ENCODE assay signal across 8 mouse cellular contexts in genomic region chr4:43558631-43559356, GRCm38 (mm10). TPM values are rescaled to one million over a fixed set of nuclear protein-coding genes. Genes with fewer than 3 reads are reported as not detected.
DNase-seq lines count a peak whose midpoint lies in the region; ATAC-seq and TF ChIP-seq lines count a peak whose summit lies in the region.

No protein-coding gene starts in this region.

- 0 out of 2 replicates have a peak overlapping the region, but pooled peaks have one; percentile 1 for H3K4me3 ChIP-seq in left cerebral cortex, adult 2 months
- peak overlapping the region; percentile 24 for H3K4me3 ChIP-seq in intestine, embryonic 15.5 days (replicated peaks)
- peak overlapping the region; percentile 75 for H3K4me3 ChIP-seq in liver, postnatal 0 days (ENCODE audit: low read depth, low read length)
- no peak overlapping the region for H3K4me3 ChIP-seq in neural tube, embryonic 14.5 days (ENCODE audit: low read depth, low read length)

- H3K36me3 ChIP-seq in intestine, embryonic 15.5 days: peaks cover 31% of the 10 kb centered on the region
- peaks cover 42% of the 10 kb centered on the region for H3K36me3 ChIP-seq in liver, postnatal 0 days (replicated peaks; ENCODE audit: insufficient read depth, low read length)
- H3K36me3 ChIP-seq in neural tube, embryonic 14.5 days (ENCODE audit: control insufficient read depth, insufficient read depth, low read length): peaks cover 22% of the 10 kb centered on the region

- peak overlapping the region; percentile 76 for H3K4me2 ChIP-seq in intestine, embryonic 15.5 days (replicated peaks)
- peak overlapping the region; percentile 95 for H3K4me2 ChIP-seq in liver, postnatal 0 days (ENCODE audit: low read depth, low read length)
- H3K4me2 ChIP-seq in neural tube, embryonic 14.5 days (ENCODE audit: low read depth, low read length): peak overlapping the region; percentile 29

- TF ChIP-seq CTCF in left cerebral cortex, adult 2 months (IDR thresholded peaks at IDR 0.05): no peak
- TF ChIP-seq CTCF in liver, postnatal 0 days (IDR thresholded peaks at IDR 0.05; ENCODE audit: low read depth): no peak

- no peak for DNase-seq in left cerebral cortex, adult 2 months (ENCODE audit: extremely low spot score in 1 of 2, low spot score in 2 of 2)
- no peak for DNase-seq in left cerebral cortex, adult 8-10 months (ENCODE audit: low spot score in 2 of 2)
- peak; percentile 53 for DNase-seq in brain, adult 2 months (ENCODE audit: low read depth, low spot score)
- DNase-seq in liver, postnatal 0 days: peak; percentile 77
- DNase-seq in cerebellum, adult 11-12 months: no peak

- intact Hi-C loops in left cerebral cortex, adult 2 months (cut with DNase I): no loop called here

- no peak for TF ChIP-seq EP300 in liver, postnatal 0 days (IDR thresholded peaks at IDR 0.05; ENCODE audit: low read depth)

- 16% methylated on average over 13 of the region's 13 CpGs for WGBS in intestine, embryonic 15.5 days
- WGBS in liver, postnatal 0 days (ENCODE audit: insufficient replicate concordance): 8% methylated on average over 13 of the region's 13 CpGs
- WGBS in neural tube, embryonic 14.5 days: 24% methylated on average over 13 of the region's 13 CpGs

- no peaks in the 10 kb centered on the region for H3K27me3 ChIP-seq in intestine, embryonic 15.5 days (replicated peaks)
- H3K27me3 ChIP-seq in liver, postnatal 0 days (ENCODE audit: insufficient read depth, low read length): no peaks in the 10 kb centered on the region
- no peaks in the 10 kb centered on the region for H3K27me3 ChIP-seq in neural tube, embryonic 14.5 days (ENCODE audit: control insufficient read depth, insufficient read depth, low read length)

- H3K27ac ChIP-seq in left cerebral cortex, adult 2 months: peak overlapping the region; percentile 40
- peak overlapping the region; percentile 90 for H3K27ac ChIP-seq in intestine, embryonic 15.5 days
- peak overlapping the region; percentile 75 for H3K27ac ChIP-seq in liver, postnatal 0 days (ENCODE audit: low read depth)
- no peak overlapping the region for H3K27ac ChIP-seq in neural tube, embryonic 14.5 days (ENCODE audit: low read depth, low read length)

- peaks cover 47% of the 10 kb centered on the region for H3K4me1 ChIP-seq in intestine, embryonic 15.5 days (replicated peaks)
- peaks cover 44% of the 10 kb centered on the region for H3K4me1 ChIP-seq in liver, postnatal 0 days (ENCODE audit: insufficient read depth)
- H3K4me1 ChIP-seq in neural tube, embryonic 14.5 days (ENCODE audit: control insufficient read depth, insufficient read depth, low read length): peaks cover 28% of the 10 kb centered on the region

- peak; percentile 15 for ATAC-seq in granulocyte monocyte progenitor cell, adult 5-6 weeks (replicated peaks; ENCODE audit: poor library complexity, severe bottlenecking)
- ATAC-seq in intestine, embryonic 15.5 days: peak; percentile 15; the same call in 1 of the 2 replicates
- no peak for ATAC-seq in liver, postnatal 0 days
- no peak for ATAC-seq in neural tube, embryonic 14.5 days (ENCODE audit: low read depth)

- peak overlapping the region; percentile 41 for H3K9ac ChIP-seq in intestine, embryonic 15.5 days
- peak overlapping the region; percentile 89 for H3K9ac ChIP-seq in liver, postnatal 0 days (replicated peaks)
- no peak overlapping the region for H3K9ac ChIP-seq in neural tube, embryonic 14.5 days (replicated peaks; ENCODE audit: low read depth, low read length)

- no peaks in the 10 kb centered on the region for H3K9me3 ChIP-seq in intestine, embryonic 15.5 days
- H3K9me3 ChIP-seq in liver, postnatal 0 days (ENCODE audit: low read length): no peaks in the 10 kb centered on the region
- no peaks in the 10 kb centered on the region for H3K9me3 ChIP-seq in neural tube, embryonic 14.5 days (ENCODE audit: control insufficient read depth, low read length)

RNA-seq across cellular contexts. Expression of gene Creb3, which starts 3.3 kb away (rescaled TPM):
- 10 to 100 TPM; 74.6 to 77.9 TPM for total RNA-seq in left cerebral cortex, adult 2 months (2021)
- 10 to 100 TPM; 68.2 to 77.9 (median 73.6) TPM for total RNA-seq in left cerebral cortex, adult 8-10 months (2022)
- total RNA-seq in granulocyte monocyte progenitor cell, adult 5-6 weeks (2014; fragmentation: Nextera tagmentation): 10.5 and 13.4 TPM in 2 replicates
- 24.9 and 25.7 TPM in 2 replicates for total RNA-seq in granulocyte monocyte progenitor cell, adult 5-6 weeks (2017)
- polyA plus RNA-seq in intestine, embryonic 15.5 days (2015; fragmentation: Nextera tagmentation; extraction: Ambion mirVana): 62.7 and 69.5 TPM in 2 replicates
- 36.2 and 41.2 TPM in 2 replicates for polyA plus RNA-seq in liver, postnatal 0 days (2015; fragmentation: Nextera tagmentation; extraction: Ambion mirVana)
- 86.2 and 92.8 TPM in 2 replicates for polyA plus RNA-seq in neural tube, embryonic 14.5 days (2014; fragmentation: Nextera tagmentation; extraction: Ambion mirVana)

RNA-seq across cellular contexts. Expression of gene Tln1, which starts 3.7 kb away (rescaled TPM):
- total RNA-seq in left cerebral cortex, adult 2 months (2021): 10 to 100 TPM; 50.7 to 52.2 TPM
- 10 to 100 TPM; 38.8 to 55.7 (median 46.1) TPM for total RNA-seq in left cerebral cortex, adult 8-10 months (2022)
- 167 and 198 TPM in 2 replicates for total RNA-seq in granulocyte monocyte progenitor cell, adult 5-6 weeks (2014; fragmentation: Nextera tagmentation)
- 251 and 299 TPM in 2 replicates for total RNA-seq in granulocyte monocyte progenitor cell, adult 5-6 weeks (2017)
- 61.4 and 61.9 TPM in 2 replicates for polyA plus RNA-seq in intestine, embryonic 15.5 days (2015; fragmentation: Nextera tagmentation; extraction: Ambion mirVana)
- 30.0 and 34.2 TPM in 2 replicates for polyA plus RNA-seq in liver, postnatal 0 days (2015; fragmentation: Nextera tagmentation; extraction: Ambion mirVana)
- polyA plus RNA-seq in neural tube, embryonic 14.5 days (2014; fragmentation: Nextera tagmentation; extraction: Ambion mirVana): 48.8 and 57.8 TPM in 2 replicates

RNA-seq across cellular contexts. Expression of gene Rgp1, which starts 19.7 kb away (rescaled TPM):
- total RNA-seq in left cerebral cortex, adult 2 months (2021): 10 to 100 TPM; 49.6 to 55.4 TPM
- total RNA-seq in left cerebral cortex, adult 8-10 months (2022): 10 to 100 TPM; 47.0 to 60.5 (median 49.8) TPM
- total RNA-seq in granulocyte monocyte progenitor cell, adult 5-6 weeks (2014; fragmentation: Nextera tagmentation): 28.1 and 30.8 TPM in 2 replicates
- total RNA-seq in granulocyte monocyte progenitor cell, adult 5-6 weeks (2017): 9.9 and 10.9 TPM in 2 replicates
- polyA plus RNA-seq in intestine, embryonic 15.5 days (2015; fragmentation: Nextera tagmentation; extraction: Ambion mirVana): 20.9 and 23.3 TPM in 2 replicates
- polyA plus RNA-seq in liver, postnatal 0 days (2015; fragmentation: Nextera tagmentation; extraction: Ambion mirVana): 6.3 and 7.3 TPM in 2 replicates
- polyA plus RNA-seq in neural tube, embryonic 14.5 days (2014; fragmentation: Nextera tagmentation; extraction: Ambion mirVana): 24.1 and 28.2 TPM in 2 replicates

RNA-seq across cellular contexts. Expression of gene Gba2, which starts 19.9 kb away (rescaled TPM):
- 10 to 100 TPM; 69.2 to 70.6 TPM for total RNA-seq in left cerebral cortex, adult 2 months (2021)
- total RNA-seq in left cerebral cortex, adult 8-10 months (2022): 10 to 100 TPM; 62.1 to 69.7 (median 65.6) TPM
- 10.6 and 19.0 TPM in 2 replicates for total RNA-seq in granulocyte monocyte progenitor cell, adult 5-6 weeks (2014; fragmentation: Nextera tagmentation)
- total RNA-seq in granulocyte monocyte progenitor cell, adult 5-6 weeks (2017): 7.8 and 8.4 TPM in 2 replicates
- polyA plus RNA-seq in intestine, embryonic 15.5 days (2015; fragmentation: Nextera tagmentation; extraction: Ambion mirVana): 13.7 and 15.4 TPM in 2 replicates
- 7.3 and 8.4 TPM in 2 replicates for polyA plus RNA-seq in liver, postnatal 0 days (2015; fragmentation: Nextera tagmentation; extraction: Ambion mirVana)
- polyA plus RNA-seq in neural tube, embryonic 14.5 days (2014; fragmentation: Nextera tagmentation; extraction: Ambion mirVana): 44.4 and 48.5 TPM in 2 replicates

RNA-seq across cellular contexts. Expression of gene Msmp, which starts 25.5 kb away (rescaled TPM):
- total RNA-seq in left cerebral cortex, adult 2 months (2021): not detected
- total RNA-seq in left cerebral cortex, adult 8-10 months (2022): 1 to 10 TPM in 1 of 4 experiments, not detected in 3; 1.1 TPM
- not detected in 2 replicates for total RNA-seq in granulocyte monocyte progenitor cell, adult 5-6 weeks (2014; fragmentation: Nextera tagmentation)
- not detected in 2 replicates for total RNA-seq in granulocyte monocyte progenitor cell, adult 5-6 weeks (2017)
- polyA plus RNA-seq in intestine, embryonic 15.5 days (2015; fragmentation: Nextera tagmentation; extraction: Ambion mirVana): 0.75 TPM in 1 of 2 replicates, not detected in the other
- 0.96 TPM in 1 of 2 replicates, not detected in the other for polyA plus RNA-seq in liver, postnatal 0 days (2015; fragmentation: Nextera tagmentation; extraction: Ambion mirVana)
- 1.9 TPM in 1 of 2 replicates, not detected in the other for polyA plus RNA-seq in neural tube, embryonic 14.5 days (2014; fragmentation: Nextera tagmentation; extraction: Ambion mirVana)

Comparison
In these comparisons a context has a peak if more than half of its experiments do, and no peak if none do; other contexts are left out.
1. DNase-seq: peak in brain, adult 2 months (single experiment) and liver, postnatal 0 days (single experiment); none in left cerebral cortex, adult 2 months (0 of 2), left cerebral cortex, adult 8-10 months (0 of 2) and cerebellum, adult 11-12 months (single experiment).
2. ATAC-seq: peak in granulocyte monocyte progenitor cell, adult 5-6 weeks (single experiment) and intestine, embryonic 15.5 days (single experiment); none in liver, postnatal 0 days (single experiment) and neural tube, embryonic 14.5 days (single experiment).
3. H3K4me2 ChIP-seq: peak in every context shown above with its lines; median percentile 95 in liver, postnatal 0 days; 76 in intestine, embryonic 15.5 days; 29 in neural tube, embryonic 14.5 days.